Mouse (Mus musculus): ENCODE data around the gene Cass4.

DNA sequence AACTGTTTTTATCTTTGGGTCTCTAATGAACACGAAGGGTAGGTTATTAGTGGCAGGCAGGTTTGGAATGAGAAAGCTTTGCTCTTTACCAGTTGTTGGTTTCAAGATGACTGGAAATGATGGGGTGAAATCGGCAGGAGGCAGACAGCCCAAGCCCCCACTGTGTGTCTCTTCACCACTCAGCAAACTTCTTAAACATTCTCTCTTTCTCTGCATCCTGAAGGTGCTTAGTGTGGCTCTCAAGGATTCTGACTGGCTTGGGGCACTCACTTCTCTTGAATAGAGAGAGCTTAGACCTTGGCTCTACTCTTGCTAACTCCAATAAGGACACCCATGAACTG, 428 bp downstream of the Cass4 start:
- TF ChIP-seq CTCF (IDR thresholded peaks at IDR 0.05; ENCODE audit: low read depth, low read length) (no peak), POLR2A (IDR thresholded peaks at IDR 0.05; ENCODE audit: borderline replicate concordance, low read depth, low read length) (no peak)

All from bone marrow macrophage, adult 2 months (primary cell).